Mouse (Mus musculus) forebrain, embryonic 14.5 days (tissue): ENCODE measurements around the gene Slc35e2. TPM values are rescaled to one million over a fixed set of nuclear protein-coding genes. Genes with fewer than 3 reads are reported as not detected.

Experiments used
- ATAC-seq: fragments of 200-750 bp; cut with Nextera tagmentation; 2 replicates; pipeline ENCODE4 v1.8.0; 2017; ENCODE audit warnings: mild to moderate bottlenecking, moderate library complexity
- DNase-seq: peaks from one replicate; pipeline ENCODE4 v3.0.0-alpha.2; 2015; ENCODE audit warnings: low spot score
- H3K27ac ChIP-seq: fragments of 300-500 bp; sonication (generic); 2 replicates; pipeline ENCODE4 v1.5.1; 2014; ENCODE audit warnings: low read depth, mild to moderate bottlenecking, control low read depth, low read length, moderate library complexity
- H3K27me3 ChIP-seq: fragments of 300-500 bp; sonication (generic); replicated peaks from 2 replicates; pipeline ENCODE4 v1.6.1; 2014; ENCODE audit warnings: low read length, control low read depth, mixed read lengths; ENCODE audit not compliant: control insufficient read depth, insufficient read depth
- H3K36me3 ChIP-seq: fragments of 300-500 bp; sonication (generic); 2 replicates; pipeline ENCODE4 v1.6.1; 2014; ENCODE audit warnings: low read length, control low read depth; ENCODE audit not compliant: control insufficient read depth, insufficient read depth
- H3K4me1 ChIP-seq: fragments of 300-500 bp; sonication (generic); 2 replicates; pipeline ENCODE4 v1.6.1; 2014; ENCODE audit warnings: antibody characterized with exemption, low read length, control low read depth; ENCODE audit not compliant: control insufficient read depth, insufficient read depth
- H3K4me2 ChIP-seq: fragments of 300-500 bp; sonication (generic); 2 replicates; pipeline ENCODE4 v1.6.1; 2014; ENCODE audit warnings: mild to moderate bottlenecking, control low read depth, low read length
- H3K4me3 ChIP-seq: fragments of 300-500 bp; sonication (generic); 2 replicates; pipeline ENCODE4 v1.5.1; 2014; ENCODE audit warnings: low read depth, low read length, control low read depth
- H3K9ac ChIP-seq: fragments of 300-500 bp; sonication (generic); 2 replicates; pipeline ENCODE4 v1.6.1; 2014; ENCODE audit warnings: mild to moderate bottlenecking, low read length, control low read depth, moderate library complexity
- H3K9me3 ChIP-seq: fragments of 300-500 bp; sonication (generic); replicated peaks from 2 replicates; pipeline ENCODE4 v1.6.1; 2016; ENCODE audit warnings: low read length, control low read depth, mixed read lengths; ENCODE audit not compliant: control insufficient read depth
- WGBS: fragments of 180-500 bp; shearing (Covaris S2); extraction: QIAGEN DNeasy Blood & Tissue Kit; methylation state at CpG from one replicate; pipeline ENCODE4 v1.1.7; 2014; 5-methylcytosine and 5-hydroxymethylcytosine counted together
- polyA plus RNA-seq: library from polyadenylated mRNA; unstranded; fragments of >200 nt; fragmentation: Nextera tagmentation; extraction: Ambion mirVana; gene quantifications from 2 replicates; pipeline ENCODE4 v1.2.1, GENCODE M21; 2014

Slc35e2 gene
- polyA plus RNA-seq, 1 experiment from 2014 or later, result 12.1 TPM

GRCm38 (mm10) chr4:155602753-155603152, 1.5 kb downstream of the Slc35e2 start:
- Histone ChIP-seq H3K27me3 (no peaks in the 10 kb centered on the region), H3K9ac (peak overlapping the region; percentile 96), H3K36me3 (peaks cover 27% of the 10 kb centered on the region), H3K4me3 (peak overlapping the region; percentile 97), H3K27ac (no peak overlapping the region), H3K4me1 (peaks cover 3% of the 10 kb centered on the region), H3K9me3 (no peaks in the 10 kb centered on the region), H3K4me2 (peak overlapping the region; percentile 89)
- DNase-seq (no peak), ATAC-seq (no peak)
- WGBS, result 100% methylated on average over 1 of the region's 1 CpGs

- no peak overlapping the region for H3K4me2 ChIP-seq
- ATAC-seq (no peak), DNase-seq (no peak)
- peaks cover 27% of the 10 kb centered on the region for H3K36me3 ChIP-seq
- H3K9me3 ChIP-seq, result no peaks in the 10 kb centered on the region
- peaks cover 3% of the 10 kb centered on the region for H3K4me1 ChIP-seq
- H3K27me3 ChIP-seq, result no peaks in the 10 kb centered on the region
- no peak overlapping the region for H3K27ac ChIP-seq
- 92% methylated on average over 6 of the region's 6 CpGs for WGBS
- no peak overlapping the region for H3K9ac ChIP-seq
- no peak overlapping the region for H3K4me3 ChIP-seq
Observed at GRCm38 (mm10) chr4:155603801-155604200, 2.6 kb downstream of the Slc35e2 start.

GRCm38 (mm10) chr4:155605132-155605531, 3.9 kb downstream of the Slc35e2 start:
- WGBS, result 95% methylated on average over 4 of the region's 4 CpGs
- Histone ChIP-seq H3K9me3 (no peaks in the 10 kb centered on the region), H3K36me3 (peaks cover 32% of the 10 kb centered on the region), H3K4me1 (peaks cover 3% of the 10 kb centered on the region), H3K9ac (no peak overlapping the region), H3K4me3 (no peak overlapping the region), H3K27me3 (no peaks in the 10 kb centered on the region), H3K4me2 (no peak overlapping the region), H3K27ac (no peak overlapping the region)
- DNase-seq (no peak), ATAC-seq (no peak)

GRCm38 (mm10) chr4:155606825-155607224, 5.6 kb downstream of the Slc35e2 start:
- Histone ChIP-seq H3K9me3 (no peaks in the 10 kb centered on the region), H3K4me1 (peaks cover 3% of the 10 kb centered on the region), H3K4me3 (no peak overlapping the region), H3K27me3 (no peaks in the 10 kb centered on the region), H3K27ac (no peak overlapping the region), H3K9ac (no peak overlapping the region), H3K36me3 (peaks cover 46% of the 10 kb centered on the region), H3K4me2 (no peak overlapping the region)
- DNase-seq (no peak), ATAC-seq (no peak)
- WGBS, result 80% methylated on average over 2 of the region's 2 CpGs

GRCm38 (mm10) chr4:155611860-155612259, 10.6 kb downstream of the Slc35e2 start:
- Histone ChIP-seq H3K4me2 (no peak overlapping the region), H3K27ac (no peak overlapping the region), H3K9me3 (no peaks in the 10 kb centered on the region), H3K27me3 (no peaks in the 10 kb centered on the region), H3K4me1 (no peaks in the 10 kb centered on the region), H3K4me3 (no peak overlapping the region), H3K36me3 (peaks cover 66% of the 10 kb centered on the region), H3K9ac (no peak overlapping the region)
- ATAC-seq (no peak), DNase-seq (no peak)
- 93% methylated on average over 3 of the region's 3 CpGs for WGBS

GRCm38 (mm10) chr4:155613264-155613663, 12.0 kb downstream of the Slc35e2 start:
- no peak overlapping the region for H3K4me2 ChIP-seq
- H3K9ac ChIP-seq, result no peak overlapping the region
- no peaks in the 10 kb centered on the region for H3K4me1 ChIP-seq
- no peaks in the 10 kb centered on the region for H3K9me3 ChIP-seq
- ATAC-seq, result no peak
- H3K27me3 ChIP-seq, result no peaks in the 10 kb centered on the region
- no peak for DNase-seq
- H3K36me3 ChIP-seq, result peaks cover 80% of the 10 kb centered on the region
- H3K27ac ChIP-seq, result no peak overlapping the region
- 95% methylated on average over 3 of the region's 3 CpGs for WGBS
- H3K4me3 ChIP-seq, result no peak overlapping the region

GRCm38 (mm10) chr4:155618321-155618720, 17.1 kb downstream of the Slc35e2 start:
- Histone ChIP-seq H3K4me2 (no peak overlapping the region), H3K9me3 (no peaks in the 10 kb centered on the region), H3K4me3 (no peak overlapping the region), H3K27me3 (no peaks in the 10 kb centered on the region), H3K9ac (no peak overlapping the region), H3K4me1 (no peaks in the 10 kb centered on the region), H3K36me3 (peaks cover 82% of the 10 kb centered on the region), H3K27ac (no peak overlapping the region)
- ATAC-seq (no peak), DNase-seq (no peak)
- 98% methylated on average over 5 of the region's 5 CpGs for WGBS

- H3K27ac ChIP-seq, result peak within 1 kb of the TSS; percentile 81
- peaks cover 8% of the 10 kb centered on the region; the same call in 1 of the 2 replicates for H3K4me1 ChIP-seq
- peaks cover 56% of the 10 kb centered on the region for H3K36me3 ChIP-seq
- peak; percentile 100 for DNase-seq
- no peaks in the 10 kb centered on the region for H3K9me3 ChIP-seq
- peak within 1 kb of the TSS; percentile 84 for H3K4me3 ChIP-seq
- peak; percentile 100 for ATAC-seq
- no peaks in the 10 kb centered on the region for H3K27me3 ChIP-seq
- WGBS, result under 1% methylated on average over 84 of the region's 84 CpGs
- H3K4me2 ChIP-seq, result peak within 1 kb of the TSS; percentile 80
- H3K9ac ChIP-seq, result peak within 1 kb of the TSS; percentile 71
Observed at GRCm38 (mm10) chr4:155624338-155625291, 23.4 kb downstream of the Slc35e2 start, which contains the start of gene Cdk11b. TSS of gene Cdk11b (plus strand) at chr4:155624854.

- ATAC-seq, result no peak
- 91% methylated on average over 6 of the region's 6 CpGs for WGBS
- DNase-seq, result no peak
Observed at GRCm38 (mm10) chr4:155630267-155630666, 29.1 kb downstream of the Slc35e2 start.

More at GRCm38 (mm10) chr4:155630267-155630666, 29.1 kb downstream of the Slc35e2 start:
- Histone ChIP-seq H3K9ac (no peak overlapping the region), H3K4me1 (peaks cover 3% of the 10 kb centered on the region; the same call in 1 of the 2 replicates), H3K27ac (no peak overlapping the region), H3K9me3 (no peaks in the 10 kb centered on the region), H3K4me3 (no peak overlapping the region), H3K36me3 (peaks cover 85% of the 10 kb centered on the region), H3K27me3 (no peaks in the 10 kb centered on the region), H3K4me2 (no peak overlapping the region)
